Mouse (Mus musculus) central nervous system, embryonic 18 days (tissue): ENCODE data around the gene Rgs2. TPM values are rescaled to one million over a fixed set of nuclear protein-coding genes. Genes with fewer than 3 reads are reported as not detected.

Experiments
- polyA plus RNA-seq: library from polyadenylated mRNA; depleted of rRNA; stranded (reverse); fragments of >200 nt; gene quantifications from 2 replicates; pipeline ENCODE4 v1.2.3, GENCODE M21; 2012; rRNA removed

Gene Rgs2
- 45.6 and 47.5 TPM in 2 replicates for polyA plus RNA-seq

GRCm38 (mm10) chr1:144003904-144004740 is at the start of gene Rgs2:
Gene Rgs2, minus strand, starts transcription at chr1:144004161.

Other genes with a start within 250 kb of the Rgs2 start
- gene Trove2, start 227.1 kb downstream of the Rgs2 start, polyA plus RNA-seq, result 16.9 and 17.1 TPM in 2 replicates
- 18.5 and 19.1 TPM in 2 replicates for gene Uchl5, start 226.9 kb downstream of the Rgs2 start, polyA plus RNA-seq
- 0.53 and 0.56 TPM in 2 replicates for gene Rgs13, start 173.2 kb upstream of the Rgs2 start, polyA plus RNA-seq
- 0.28 TPM in 1 of 2 replicates, not detected in the other for gene Rgs1, start 245.1 kb upstream of the Rgs2 start, polyA plus RNA-seq